Mouse (Mus musculus) layer of hippocampus, adult 9-10 months (tissue): ENCODE data around the gene Lrig2.
A peak's percentile ranks its signal among the peaks of the same experiment; 100 is the strongest.

Experiments used
- DNase-seq: peaks from one replicate; pipeline ENCODE4 v3.0.0; 2022; ENCODE audit warnings: low spot score

Gene Lrig2

GRCm38 (mm10) chr3:104510771-104511429, 818 bp downstream of the Lrig2 start:
- no peak for DNase-seq

GRCm38 (mm10) chr3:104501648-104502047, 10.1 kb downstream of the Lrig2 start:
- DNase-seq: no peak

GRCm38 (mm10) chr3:104500881-104501280, 10.8 kb downstream of the Lrig2 start:
- DNase-seq: no peak

GRCm38 (mm10) chr3:104496176-104496575, 15.5 kb downstream of the Lrig2 start:
- DNase-seq: no peak

- DNase-seq: no peak
These were observed 30.6 kb downstream of the Lrig2 start for GRCm38 (mm10) chr3:104480946-104481719.

- no peak for DNase-seq
These were observed 33.7 kb downstream of the Lrig2 start for GRCm38 (mm10) chr3:104478056-104478455.

- DNase-seq: no peak
These were observed 42.3 kb downstream of the Lrig2 start for GRCm38 (mm10) chr3:104469421-104469820.

- no peak for DNase-seq
These were observed 50.5 kb downstream of the Lrig2 start for GRCm38 (mm10) chr3:104461226-104461625.

GRCm38 (mm10) chr3:104458588-104458987, 53.1 kb downstream of the Lrig2 start:
- no peak for DNase-seq

GRCm38 (mm10) chr3:104455506-104456275, 56.0 kb downstream of the Lrig2 start:
- DNase-seq: no peak

- DNase-seq: no peak
These were observed 64.5 kb downstream of the Lrig2 start for GRCm38 (mm10) chr3:104447240-104447639.

GRCm38 (mm10) chr3:104446689-104447088, 65.0 kb downstream of the Lrig2 start:
- DNase-seq: no peak

GRCm38 (mm10) chr3:104445576-104445975, 66.1 kb downstream of the Lrig2 start:
- DNase-seq: no peak

- no peak for DNase-seq
These were observed 66.7 kb downstream of the Lrig2 start for GRCm38 (mm10) chr3:104444946-104445460.

GRCm38 (mm10) chr3:104444082-104444481, 67.6 kb downstream of the Lrig2 start:
- no peak for DNase-seq

- DNase-seq: no peak
These were observed 69.4 kb downstream of the Lrig2 start for GRCm38 (mm10) chr3:104442357-104442756.

GRCm38 (mm10) chr3:104441870-104442283, 69.8 kb downstream of the Lrig2 start:
- DNase-seq: peak; percentile 93

- DNase-seq: no peak
These were observed 70.3 kb downstream of the Lrig2 start for GRCm38 (mm10) chr3:104441435-104441834.

- no peak for DNase-seq
These were observed 72.9 kb downstream of the Lrig2 start for GRCm38 (mm10) chr3:104438777-104439176.

GRCm38 (mm10) chr3:104437576-104437975, 74.1 kb downstream of the Lrig2 start:
- no peak for DNase-seq

GRCm38 (mm10) chr3:104435947-104436346, 75.8 kb downstream of the Lrig2 start:
- DNase-seq: no peak

- no peak for DNase-seq
These were observed 77.4 kb downstream of the Lrig2 start for GRCm38 (mm10) chr3:104434246-104434696.
